Mouse (Mus musculus): ENCODE measurements around the gene Wdfy4. TPM values are rescaled to one million over a fixed set of nuclear protein-coding genes. Genes with fewer than 3 reads are reported as not detected.

Gene Wdfy4
- total and polyA plus RNA-seq, 3 experiments, result 27.0 to 34.8 (median 30.9) TPM

GRCm38 (mm10) chr14:32947512-32947911 lies 237.8 kb downstream of the Wdfy4 start:
- H3K9me3 ChIP-seq (replicated peaks; ENCODE audit: insufficient read depth, low read length), result no peaks in the 10 kb centered on the region
- no peak overlapping the region for H3K4me3 ChIP-seq (ENCODE audit: control insufficient read depth in 1 of 2, insufficient read depth in 1 of 2, low read depth in 2 of 2, low read length in 2 of 2)
- H3K79me2 ChIP-seq (ENCODE audit: control insufficient read depth, insufficient read depth, low read length, poor library complexity), result no peaks in the 10 kb centered on the region
- H3K36me3 ChIP-seq (ENCODE audit: control insufficient read depth in 1 of 2, insufficient read depth in 2 of 2, low read length in 2 of 2), result no peaks in the 10 kb centered on the region
- H3K4me1 ChIP-seq (ENCODE audit: control insufficient read depth in 1 of 2, insufficient read depth in 2 of 2, low read length in 2 of 2), result no peaks in the 10 kb centered on the region
- no peak overlapping the region for H3K9ac ChIP-seq (ENCODE audit: control insufficient read depth, low read depth, low read length, poor library complexity, severe bottlenecking)
- H3K27ac ChIP-seq (ENCODE audit: control insufficient read depth, low read depth, low read length), result no peak overlapping the region
- DNase-seq (ENCODE audit: low read depth, low spot score), result no peak
- H3K27me3 ChIP-seq (ENCODE audit: control insufficient read depth in 1 of 2, insufficient read depth in 2 of 2, low read length in 2 of 2), result no peaks in the 10 kb centered on the region
- TF ChIP-seq BHLHE40 (IDR thresholded peaks at IDR 0.05; ENCODE audit: borderline replicate concordance, low read depth, low read length) (no peak), ZNF384 (IDR thresholded peaks at IDR 0.05; ENCODE audit: low read depth, low read length) (no peak), E2F4 (IDR thresholded peaks at IDR 0.05; ENCODE audit: borderline replicate concordance, low read depth, low read length) (no peak), MYB (IDR thresholded peaks at IDR 0.05; ENCODE audit: low read depth, low read length) (no peak), MYC (IDR thresholded peaks at IDR 0.05; ENCODE audit: low read depth, low read length) (no peak), NRF1 (IDR thresholded peaks at IDR 0.05; ENCODE audit: insufficient read depth, low read depth, low read length, poor library complexity, severe bottlenecking) (no peak), EP300 (IDR thresholded peaks at IDR 0.05; ENCODE audit: low read depth in 1 of 2, low read length in 2 of 2) (no peak), RCOR1 (IDR thresholded peaks at IDR 0.05; ENCODE audit: low read depth, low read length) (no peak), ZMIZ1 (IDR thresholded peaks at IDR 0.05; ENCODE audit: low read depth, low read length) (no peak)

DNA sequence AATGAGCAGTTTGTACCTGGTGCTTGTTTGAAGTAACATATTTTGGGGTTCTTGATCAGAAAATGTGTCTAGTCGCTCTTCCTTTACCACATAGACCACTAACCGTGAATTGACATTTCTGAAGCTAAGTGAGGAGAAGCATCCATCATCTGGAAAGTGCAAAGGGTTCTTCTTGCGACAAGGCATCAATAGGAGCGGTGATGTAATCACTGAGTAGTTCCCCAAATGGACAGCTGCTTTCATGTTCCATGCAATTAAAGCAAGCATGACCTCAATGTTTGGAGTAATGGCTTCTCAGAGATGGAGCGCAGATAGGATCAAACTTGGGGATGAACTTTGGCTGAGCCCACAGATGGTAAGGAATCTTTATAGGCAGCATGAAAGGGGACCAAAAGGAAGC lies 246.1 kb downstream of the Wdfy4 start:
- no peaks in the 10 kb centered on the region for H3K9me3 ChIP-seq (replicated peaks; ENCODE audit: insufficient read depth, low read length)
- H3K4me1 ChIP-seq (ENCODE audit: control insufficient read depth in 1 of 2, insufficient read depth in 2 of 2, low read length in 2 of 2), result no peaks in the 10 kb centered on the region
- H3K79me2 ChIP-seq (ENCODE audit: control insufficient read depth, insufficient read depth, low read length, poor library complexity), result no peaks in the 10 kb centered on the region
- TF ChIP-seq BHLHE40 (IDR thresholded peaks at IDR 0.05; ENCODE audit: borderline replicate concordance, low read depth, low read length) (no peak), ZMIZ1 (IDR thresholded peaks at IDR 0.05; ENCODE audit: low read depth, low read length) (no peak), TCF12 (IDR thresholded peaks at IDR 0.05; ENCODE audit: low read depth, low read length) (no peak)
- H3K36me3 ChIP-seq (ENCODE audit: control insufficient read depth in 1 of 2, insufficient read depth in 2 of 2, low read length in 2 of 2), result no peaks in the 10 kb centered on the region
- H3K9ac ChIP-seq (ENCODE audit: control insufficient read depth, low read depth, low read length, poor library complexity, severe bottlenecking), result no peak overlapping the region
- H3K4me3 ChIP-seq (ENCODE audit: control insufficient read depth in 1 of 2, insufficient read depth in 1 of 2, low read depth in 2 of 2, low read length in 2 of 2), result no peak overlapping the region
- no peak for DNase-seq (ENCODE audit: low read depth, low spot score)
- H3K27me3 ChIP-seq (ENCODE audit: control insufficient read depth in 1 of 2, insufficient read depth in 2 of 2, low read length in 2 of 2), result no peaks in the 10 kb centered on the region
- H3K27ac ChIP-seq (ENCODE audit: control insufficient read depth, low read depth, low read length), result no peak overlapping the region

- TF ChIP-seq NRF1 (IDR thresholded peaks at IDR 0.05; ENCODE audit: insufficient read depth, low read depth, low read length, poor library complexity, severe bottlenecking) (no peak), TAL1 (IDR thresholded peaks at IDR 0.05; ENCODE audit: low read length) (no peak), KAT2A (conservative IDR thresholded peaks at IDR 0.05; ENCODE audit: low read depth, low read length) (no peak), MAZ (IDR thresholded peaks at IDR 0.05; ENCODE audit: low read depth, low read length) (no peak), SMC3 (IDR thresholded peaks at IDR 0.05; ENCODE audit: low read depth, low read length) (no peak), UBTF (IDR thresholded peaks at IDR 0.05; ENCODE audit: borderline replicate concordance, insufficient read depth, low read depth, low read length) (no peak), ETS1 (IDR thresholded peaks at IDR 0.05; ENCODE audit: low read depth, low read length) (no peak), ZNF384 (IDR thresholded peaks at IDR 0.05; ENCODE audit: low read depth, low read length) (no peak), POLR2A (IDR thresholded peaks at IDR 0.05; ENCODE audit: control insufficient read depth in 1 of 2, insufficient read depth in 1 of 2, low read depth in 1 of 2, low read length in 2 of 2, poor library complexity in 1 of 2) (no peak), MYB (IDR thresholded peaks at IDR 0.05; ENCODE audit: low read depth, low read length) (no peak)
- H3K9me3 ChIP-seq (replicated peaks; ENCODE audit: insufficient read depth, low read length), result no peaks in the 10 kb centered on the region
- no peak overlapping the region for H3K27ac ChIP-seq (ENCODE audit: control insufficient read depth, low read depth, low read length)
- no peaks in the 10 kb centered on the region for H3K36me3 ChIP-seq (ENCODE audit: control insufficient read depth in 1 of 2, insufficient read depth in 2 of 2, low read length in 2 of 2)
- H3K9ac ChIP-seq (ENCODE audit: control insufficient read depth, low read depth, low read length, poor library complexity, severe bottlenecking), result no peak overlapping the region
- H3K4me1 ChIP-seq (ENCODE audit: control insufficient read depth in 1 of 2, insufficient read depth in 2 of 2, low read length in 2 of 2), result no peaks in the 10 kb centered on the region
- H3K4me3 ChIP-seq (ENCODE audit: control insufficient read depth in 1 of 2, insufficient read depth in 1 of 2, low read depth in 2 of 2, low read length in 2 of 2), result no peak overlapping the region
- H3K79me2 ChIP-seq (ENCODE audit: control insufficient read depth, insufficient read depth, low read length, poor library complexity), result no peaks in the 10 kb centered on the region
- no peaks in the 10 kb centered on the region for H3K27me3 ChIP-seq (ENCODE audit: control insufficient read depth in 1 of 2, insufficient read depth in 2 of 2, low read length in 2 of 2)
- no peak for DNase-seq (ENCODE audit: low read depth, low spot score)
Measured at GRCm38 (mm10) chr14:32934064-32934463, 251.2 kb downstream of the Wdfy4 start.
